Mouse (Mus musculus) embryonic facial prominence, embryonic 13.5 days (tissue): Measurements from ENCODE around the gene Mt3. TPM values are rescaled to one million over a fixed set of nuclear protein-coding genes. Genes with fewer than 3 reads are reported as not detected.

Experiments
- ATAC-seq: fragments of 200-750 bp; cut with Nextera tagmentation; 2 replicates; pipeline ENCODE4 v1.8.0; 2017; ENCODE audit warnings: low read depth; ENCODE audit not compliant: insufficient number of reproducible peaks, insufficient read depth, low FRiP score, low TSS enrichment
- H3K27ac ChIP-seq: fragments of 300-500 bp; sonication (generic); 2 replicates; pipeline ENCODE4 v1.5.1; 2015; ENCODE audit warnings: moderate library complexity, mild to moderate bottlenecking, inconsistent platforms
- H3K27me3 ChIP-seq: fragments of 300-500 bp; sonication (generic); 2 replicates; pipeline ENCODE4 v1.6.1; 2015; ENCODE audit warnings: mild to moderate bottlenecking, inconsistent platforms
- H3K36me3 ChIP-seq: fragments of 300-500 bp; sonication (generic); 2 replicates; pipeline ENCODE4 v1.6.1; 2015; ENCODE audit warnings: mild to moderate bottlenecking, inconsistent platforms
- H3K4me1 ChIP-seq: fragments of 300-500 bp; sonication (generic); 2 replicates; pipeline ENCODE4 v1.6.1; 2015; ENCODE audit warnings: inconsistent platforms
- H3K4me2 ChIP-seq: fragments of 300-500 bp; sonication (generic); 2 replicates; pipeline ENCODE4 v1.6.1; 2015; ENCODE audit warnings: moderate library complexity, mild to moderate bottlenecking, inconsistent platforms
- H3K4me3 ChIP-seq: fragments of 300-500 bp; sonication (generic); 2 replicates; pipeline ENCODE4 v1.5.1; 2015; ENCODE audit warnings: mild to moderate bottlenecking, inconsistent platforms
- H3K9ac ChIP-seq: fragments of 300-500 bp; sonication (generic); 2 replicates; pipeline ENCODE4 v1.6.1; 2015; ENCODE audit warnings: mild to moderate bottlenecking, inconsistent platforms
- H3K9me3 ChIP-seq: fragments of 300-500 bp; sonication (generic); 2 replicates; pipeline ENCODE4 v1.6.1; 2016; ENCODE audit warnings: inconsistent platforms
- WGBS: fragments of 180-500 bp; shearing (Covaris S2); methylation state at CpG from one replicate; pipeline ENCODE4 v1.1.7; 2015; ENCODE audit warnings: mixed read lengths; 5-methylcytosine and 5-hydroxymethylcytosine counted together
- polyA plus RNA-seq: library from polyadenylated mRNA; unstranded; fragments of >200 nt; fragmentation: Nextera tagmentation; extraction: Ambion mirVana; gene quantifications from 2 replicates; pipeline ENCODE4 v1.2.1, GENCODE M21; 2015

Mt3 gene
- 0.58 and 1.1 TPM in 2 replicates for polyA plus RNA-seq

- H3K4me2 ChIP-seq = peak within 1 kb of the TSS; percentile 57
- peaks cover 12% of the 10 kb centered on the region for H3K4me1 ChIP-seq
- H3K9me3 ChIP-seq = no peaks in the 10 kb centered on the region
- H3K36me3 ChIP-seq = no peaks in the 10 kb centered on the region
- 0 out of 2 replicates have a peak within 1 kb of the TSS, but pooled peaks have one; percentile 40 for H3K9ac ChIP-seq
- peak within 1 kb of the TSS; percentile 29 for H3K4me3 ChIP-seq
- 2% methylated on average over 29 of the region's 29 CpGs for WGBS
- ATAC-seq = no peak; the same call in 1 of the 2 replicates
- no peak within 1 kb of the TSS for H3K27ac ChIP-seq
- peaks cover 37% of the 10 kb centered on the region for H3K27me3 ChIP-seq
Observed at GRCm38 (mm10) chr8:94152513-94153300, at the start of gene Mt3. Gene Mt3, plus strand, starts transcription at chr8:94152607.

- Histone ChIP-seq H3K9ac (no peak overlapping the region), H3K27me3 (peaks cover 5% of the 10 kb centered on the region; the same call in 1 of the 2 replicates), H3K4me1 (no peaks in the 10 kb centered on the region; the same call in 1 of the 2 replicates), H3K4me3 (no peak overlapping the region), H3K9me3 (no peaks in the 10 kb centered on the region), H3K27ac (no peak overlapping the region), H3K4me2 (no peak overlapping the region), H3K36me3 (no peaks in the 10 kb centered on the region)
- ATAC-seq = no peak
- 55% methylated on average over 5 of the region's 5 CpGs for WGBS
Observed at GRCm38 (mm10) chr8:94104146-94104545, 48.3 kb upstream of the Mt3 start.

- no peak for ATAC-seq
- Histone ChIP-seq H3K9me3 (no peaks in the 10 kb centered on the region), H3K36me3 (no peaks in the 10 kb centered on the region), H3K4me3 (no peak overlapping the region), H3K4me1 (no peaks in the 10 kb centered on the region), H3K27ac (no peak overlapping the region), H3K9ac (no peak overlapping the region), H3K27me3 (0 out of 2 replicates have a peak, but pooled peaks cover 3% of the 10 kb centered on the region), H3K4me2 (no peak overlapping the region)
- WGBS = 85% methylated on average over 3 of the region's 3 CpGs
Observed at GRCm38 (mm10) chr8:94107871-94108270, 44.5 kb upstream of the Mt3 start.

DNA sequence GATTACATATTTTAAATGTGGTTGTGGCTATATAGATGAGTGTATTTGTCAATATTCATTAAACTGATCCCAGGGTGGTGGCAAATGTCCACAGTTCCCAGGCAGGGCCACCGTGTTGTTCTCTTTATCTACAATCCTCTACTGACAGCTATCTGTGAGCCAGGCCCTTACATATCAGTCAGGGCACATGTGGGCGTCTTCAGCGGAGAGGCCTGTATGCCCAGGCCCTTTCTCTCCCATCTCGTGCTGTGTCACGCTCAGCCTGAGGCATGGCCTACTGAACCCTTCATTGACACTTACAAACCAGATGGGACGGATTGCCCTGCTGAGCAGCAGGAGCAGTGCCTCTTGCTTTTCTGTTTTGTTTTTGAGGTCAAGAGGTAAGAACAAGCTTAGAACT is 43.0 kb upstream of the Mt3 start:
- Histone ChIP-seq H3K4me2 (no peak overlapping the region), H3K4me1 (no peaks in the 10 kb centered on the region), H3K27me3 (no peaks in the 10 kb centered on the region), H3K4me3 (no peak overlapping the region), H3K9ac (no peak overlapping the region), H3K27ac (no peak overlapping the region), H3K9me3 (no peaks in the 10 kb centered on the region), H3K36me3 (no peaks in the 10 kb centered on the region)
- 80% methylated on average over 6 of the region's 6 CpGs for WGBS
- ATAC-seq = no peak

GRCm38 (mm10) chr8:94109835-94110234 is 42.6 kb upstream of the Mt3 start:
- Histone ChIP-seq H3K27me3 (no peaks in the 10 kb centered on the region), H3K4me3 (no peak overlapping the region), H3K27ac (no peak overlapping the region), H3K36me3 (no peaks in the 10 kb centered on the region), H3K9me3 (no peaks in the 10 kb centered on the region), H3K4me1 (no peaks in the 10 kb centered on the region), H3K9ac (no peak overlapping the region), H3K4me2 (no peak overlapping the region)
- WGBS = 83% methylated on average over 5 of the region's 5 CpGs
- ATAC-seq = no peak

DNA sequence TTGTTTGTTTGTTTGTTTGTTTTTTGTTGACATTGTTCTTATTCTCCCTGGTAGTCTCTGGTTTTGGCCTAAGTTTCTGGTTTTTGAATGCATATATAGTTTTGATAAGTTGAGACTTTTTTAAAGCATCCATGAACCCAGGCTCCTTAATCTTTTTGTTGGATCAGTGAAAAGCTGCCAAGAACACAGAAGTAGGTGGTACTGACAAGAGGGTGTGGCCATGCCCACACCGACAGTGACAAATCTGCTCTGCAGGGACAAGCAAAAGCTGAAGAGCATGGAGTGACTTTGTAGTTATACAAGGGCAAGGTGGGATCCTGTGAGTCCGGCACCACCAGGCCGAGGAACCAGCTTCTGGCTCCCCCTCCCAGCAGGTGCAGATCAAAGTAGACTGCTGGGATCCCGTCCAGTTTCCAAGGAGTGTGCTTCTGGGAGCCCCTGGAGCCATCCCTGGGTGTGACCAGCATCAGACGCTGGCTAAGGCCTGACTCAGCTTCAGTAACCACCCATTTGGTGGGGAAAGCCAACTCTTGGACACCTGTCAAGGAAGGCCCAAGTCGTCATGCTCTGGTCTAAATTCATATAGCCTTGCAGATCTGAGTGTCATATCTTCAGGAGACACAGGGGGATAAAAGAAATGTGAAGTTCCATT is 41.8 kb upstream of the Mt3 start:
- Histone ChIP-seq H3K4me2 (no peak overlapping the region), H3K9me3 (no peaks in the 10 kb centered on the region), H3K27ac (no peak overlapping the region), H3K4me3 (no peak overlapping the region), H3K9ac (no peak overlapping the region), H3K4me1 (no peaks in the 10 kb centered on the region), H3K36me3 (no peaks in the 10 kb centered on the region), H3K27me3 (no peaks in the 10 kb centered on the region)
- ATAC-seq = no peak
- 71% methylated on average over 6 of the region's 6 CpGs for WGBS

DNA sequence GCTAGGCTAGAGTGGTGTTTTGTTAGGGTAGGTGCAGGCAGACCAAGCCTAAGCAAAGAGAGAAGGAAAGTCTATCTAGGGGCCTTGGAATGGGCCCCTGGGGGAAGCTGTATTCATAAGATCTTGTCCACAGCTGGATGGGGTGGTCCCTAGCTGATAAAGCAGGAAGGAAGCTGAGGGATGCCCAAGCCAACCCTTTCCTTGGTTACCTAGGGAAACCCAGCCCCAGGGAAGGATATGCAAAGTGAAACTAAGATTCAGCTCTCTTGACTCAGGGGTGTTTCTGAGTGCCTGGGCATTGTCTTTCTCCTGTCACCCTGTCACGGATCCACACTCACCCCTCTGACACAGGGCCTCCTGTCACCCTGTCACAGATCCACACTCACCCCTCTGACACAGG is 39.0 kb upstream of the Mt3 start:
- no peak overlapping the region for H3K9ac ChIP-seq
- no peak for ATAC-seq
- no peak overlapping the region for H3K4me2 ChIP-seq
- 45% methylated on average over 1 of the region's 1 CpGs for WGBS
- no peaks in the 10 kb centered on the region for H3K9me3 ChIP-seq
- no peak overlapping the region for H3K27ac ChIP-seq
- H3K36me3 ChIP-seq = no peaks in the 10 kb centered on the region
- no peak overlapping the region for H3K4me3 ChIP-seq
- no peaks in the 10 kb centered on the region for H3K27me3 ChIP-seq
- H3K4me1 ChIP-seq = no peaks in the 10 kb centered on the region; the same call in 1 of the 2 replicates

DNA sequence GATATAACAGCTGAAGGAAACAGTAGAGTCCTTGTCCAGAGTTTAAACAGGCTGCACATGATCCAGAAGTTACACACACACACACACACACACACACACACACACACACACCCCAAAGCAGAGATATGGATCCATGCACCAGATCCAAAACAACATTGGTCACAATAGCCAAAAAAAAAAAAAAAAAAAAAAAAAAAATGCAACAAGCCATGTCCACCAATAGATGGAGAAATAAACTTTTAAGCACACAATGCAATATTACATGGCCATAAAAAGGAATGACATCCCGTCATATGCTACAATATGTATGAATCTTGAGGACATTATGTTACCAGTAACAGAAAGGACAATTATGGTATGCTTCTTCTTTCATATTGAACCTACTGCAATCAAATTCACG is 38.4 kb upstream of the Mt3 start:
- no peak for ATAC-seq
- whole genome bisulfite sequencing = 89% methylated on average over 2 of the region's 2 CpGs
- H3K4me3 ChIP-seq = no peak overlapping the region
- no peak overlapping the region for H3K9ac ChIP-seq
- H3K9me3 ChIP-seq = no peaks in the 10 kb centered on the region
- peaks cover 5% of the 10 kb centered on the region for H3K4me1 ChIP-seq
- H3K27me3 ChIP-seq = no peaks in the 10 kb centered on the region
- no peak overlapping the region for H3K27ac ChIP-seq
- H3K4me2 ChIP-seq = no peak overlapping the region
- no peaks in the 10 kb centered on the region for H3K36me3 ChIP-seq

GRCm38 (mm10) chr8:94118776-94119430 is 33.5 kb upstream of the Mt3 start:
- Histone ChIP-seq H3K4me3 (no peak overlapping the region), H3K36me3 (no peaks in the 10 kb centered on the region), H3K4me1 (peaks cover 32% of the 10 kb centered on the region), H3K4me2 (peak overlapping the region; percentile 31), H3K9me3 (no peaks in the 10 kb centered on the region), H3K27me3 (no peaks in the 10 kb centered on the region), H3K9ac (peak overlapping the region; percentile 46; the same call in 1 of the 2 replicates), H3K27ac (peak overlapping the region; percentile 83)
- no peak for ATAC-seq
- 3% methylated on average over 6 of the region's 6 CpGs for WGBS

GRCm38 (mm10) chr8:94121625-94122024 is 30.8 kb upstream of the Mt3 start:
- 78% methylated on average over 9 of the region's 9 CpGs for WGBS
- H3K9me3 ChIP-seq = no peaks in the 10 kb centered on the region
- no peaks in the 10 kb centered on the region for H3K27me3 ChIP-seq
- ATAC-seq = no peak
- no peaks in the 10 kb centered on the region for H3K36me3 ChIP-seq
- no peak overlapping the region for H3K4me3 ChIP-seq
- H3K4me2 ChIP-seq = no peak overlapping the region
- no peak overlapping the region for H3K27ac ChIP-seq
- H3K9ac ChIP-seq = no peak overlapping the region
- H3K4me1 ChIP-seq = peaks cover 37% of the 10 kb centered on the region

GRCm38 (mm10) chr8:94122711-94123468 is 29.5 kb upstream of the Mt3 start:
- Histone ChIP-seq H3K4me3 (no peak overlapping the region), H3K36me3 (no peaks in the 10 kb centered on the region), H3K9ac (no peak overlapping the region), H3K27me3 (no peaks in the 10 kb centered on the region), H3K27ac (no peak overlapping the region), H3K4me1 (peaks cover 37% of the 10 kb centered on the region), H3K9me3 (no peaks in the 10 kb centered on the region), H3K4me2 (no peak overlapping the region)
- WGBS = 39% methylated on average over 8 of the region's 8 CpGs
- ATAC-seq = no peak
